In the genomic region with DNA sequence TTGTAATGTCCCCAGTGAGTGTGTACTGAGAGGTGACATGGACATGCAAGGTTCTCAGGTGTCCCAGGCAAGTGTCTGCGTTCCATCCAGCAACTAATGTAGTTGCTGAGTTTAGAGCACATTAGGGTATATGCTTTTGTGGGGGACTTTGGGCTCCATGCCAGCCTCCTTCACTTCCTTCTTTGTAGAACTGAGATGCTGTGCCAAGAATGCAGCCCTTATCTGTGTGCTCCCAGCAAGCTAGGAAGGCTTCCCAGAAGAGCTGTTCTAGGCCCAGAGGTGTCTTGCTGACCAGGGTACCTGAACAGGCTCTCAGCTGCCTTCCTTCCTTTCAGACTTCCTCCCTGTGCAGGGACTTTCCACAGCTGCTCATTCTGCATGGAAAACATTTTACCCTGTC, we compare ENCODE assay signal across 11 mouse cellular contexts. TPM values are rescaled to one million over a fixed set of nuclear protein-coding genes. Genes with fewer than 3 reads are reported as not detected.
DNase-seq lines count a peak whose midpoint lies in the region; ATAC-seq and TF ChIP-seq lines count a peak whose summit lies in the region.
"Had no signal": no experiment of that assay in that cellular context is flagged by ENCODE, and none has a peak within 500 bp of the region (broad histone marks: within the 10 kb centered on the region; RNA-seq: fewer than 3 reads in every experiment).

No protein-coding gene starts in this region.

- no peaks in the 10 kb centered on the region for H3K27me3 ChIP-seq in heart, embryonic 15.5 days
- no peaks in the 10 kb centered on the region for H3K27me3 ChIP-seq in lung, embryonic 16.5 days (ENCODE audit: control insufficient read depth, insufficient read depth, low read depth, low read length)
- no peaks in the 10 kb centered on the region for H3K27me3 ChIP-seq in stomach, embryonic 15.5 days (replicated peaks)
- H3K27me3 ChIP-seq in midbrain, embryonic 16.5 days (ENCODE audit: control insufficient read depth, insufficient read depth, low read depth, low read length): no peaks in the 10 kb centered on the region
- H3K27me3 ChIP-seq: limb, embryonic 13.5 days had no signal

- TF ChIP-seq POLR2A in lung, adult 2 months (IDR thresholded peaks at IDR 0.05; ENCODE audit: borderline replicate concordance, extremely low read depth, low read depth, low read length): no peak

- H3K4me3 ChIP-seq in lung, adult 2 months (replicated peaks; ENCODE audit: extremely low read depth, low read depth, low read length): no peak overlapping the region
- no peak overlapping the region for H3K4me3 ChIP-seq in heart, embryonic 15.5 days
- H3K4me3 ChIP-seq in lung, embryonic 16.5 days (ENCODE audit: low read length): no peak overlapping the region
- H3K4me3 ChIP-seq in stomach, embryonic 15.5 days (replicated peaks): no peak overlapping the region
- H3K4me3 ChIP-seq in midbrain, embryonic 16.5 days (ENCODE audit: low read depth, low read length): no peak overlapping the region
- H3K4me3 ChIP-seq: limb, embryonic 13.5 days had no signal

- no peaks in the 10 kb centered on the region for H3K9me3 ChIP-seq in heart, embryonic 15.5 days (replicated peaks)
- H3K9me3 ChIP-seq in lung, embryonic 16.5 days (ENCODE audit: control insufficient read depth, low read length): no peaks in the 10 kb centered on the region
- no peaks in the 10 kb centered on the region for H3K9me3 ChIP-seq in stomach, embryonic 15.5 days
- H3K9me3 ChIP-seq in midbrain, embryonic 16.5 days (replicated peaks; ENCODE audit: control insufficient read depth, low read length, poor library complexity, severe bottlenecking): no peaks in the 10 kb centered on the region
- H3K9me3 ChIP-seq: limb, embryonic 13.5 days had no signal

- DNase-seq in lung, adult 18-20 months: peak; percentile 33 to 55
- no peak for DNase-seq in lung, adult 2 months
- DNase-seq in cerebellum, postnatal 4 days (ENCODE audit: low spot score in 2 of 2): no peak
- DNase-seq: cerebellum, adult 2 months; retina, postnatal 1 day; thymus, adult 18-20 months had no signal

- no peaks in the 10 kb centered on the region for H3K36me3 ChIP-seq in heart, embryonic 15.5 days
- no peaks in the 10 kb centered on the region for H3K36me3 ChIP-seq in lung, embryonic 16.5 days (ENCODE audit: control insufficient read depth, insufficient read depth, low read length)
- H3K36me3 ChIP-seq in stomach, embryonic 15.5 days: no peaks in the 10 kb centered on the region
- H3K36me3 ChIP-seq in midbrain, embryonic 16.5 days (ENCODE audit: control insufficient read depth, insufficient read depth, low read length): no peaks in the 10 kb centered on the region
- H3K36me3 ChIP-seq: limb, embryonic 13.5 days had no signal

- H3K27ac ChIP-seq in heart, embryonic 15.5 days: peak overlapping the region; percentile 80
- peak overlapping the region; percentile 83 for H3K27ac ChIP-seq in lung, embryonic 16.5 days (ENCODE audit: low read length)
- H3K27ac ChIP-seq in stomach, embryonic 15.5 days: peak overlapping the region; percentile 68
- no peak overlapping the region for H3K27ac ChIP-seq in midbrain, embryonic 16.5 days (ENCODE audit: low read length)
- H3K27ac ChIP-seq: limb, embryonic 13.5 days had no signal

- TF ChIP-seq CTCF in lung, adult 2 months (IDR thresholded peaks at IDR 0.05; ENCODE audit: insufficient read depth, low read length): no peak

- 44% methylated on average over 1 of the region's 1 CpGs for WGBS in lung, adult 2 months
- WGBS in heart, embryonic 15.5 days: 12% methylated on average over 1 of the region's 1 CpGs
- 23% methylated on average over 1 of the region's 1 CpGs for WGBS in lung, embryonic 16.5 days
- 64% methylated on average over 1 of the region's 1 CpGs for WGBS in stomach, embryonic 15.5 days
- 86% methylated on average over 1 of the region's 1 CpGs for WGBS in midbrain, embryonic 16.5 days

- peaks cover 20% of the 10 kb centered on the region for H3K4me1 ChIP-seq in lung, adult 2 months (ENCODE audit: control insufficient read depth, insufficient read depth, low read length)
- H3K4me1 ChIP-seq in heart, embryonic 15.5 days (replicated peaks): peaks cover 54% of the 10 kb centered on the region
- H3K4me1 ChIP-seq in lung, embryonic 16.5 days (replicated peaks; ENCODE audit: control insufficient read depth, insufficient read depth, low read length): peaks cover 36% of the 10 kb centered on the region
- H3K4me1 ChIP-seq in stomach, embryonic 15.5 days: peaks cover 25% of the 10 kb centered on the region
- peaks cover 9% of the 10 kb centered on the region; the same call in 1 of the 2 replicates for H3K4me1 ChIP-seq in midbrain, embryonic 16.5 days (ENCODE audit: control insufficient read depth, insufficient read depth, low read length)

- 0 out of 2 replicates have a peak overlapping the region, but pooled peaks have one; percentile 16 for H3K9ac ChIP-seq in heart, embryonic 15.5 days
- H3K9ac ChIP-seq in lung, embryonic 16.5 days (ENCODE audit: low read length): no peak overlapping the region
- H3K9ac ChIP-seq in stomach, embryonic 15.5 days: no peak overlapping the region
- H3K9ac ChIP-seq in midbrain, embryonic 16.5 days (ENCODE audit: low read depth, low read length): no peak overlapping the region
- H3K9ac ChIP-seq: limb, embryonic 13.5 days had no signal

- peak overlapping the region; percentile 32; the same call in 1 of the 2 replicates for H3K4me2 ChIP-seq in heart, embryonic 15.5 days
- H3K4me2 ChIP-seq in lung, embryonic 16.5 days (ENCODE audit: low read depth, low read length): peak overlapping the region; percentile 4; the same call in 1 of the 2 replicates
- no peak overlapping the region for H3K4me2 ChIP-seq in stomach, embryonic 15.5 days
- no peak overlapping the region for H3K4me2 ChIP-seq in midbrain, embryonic 16.5 days (ENCODE audit: low read length)
- H3K4me2 ChIP-seq: limb, embryonic 13.5 days had no signal

- ATAC-seq in heart, embryonic 15.5 days (replicated peaks; ENCODE audit: insufficient number of reproducible peaks, insufficient read depth, low FRiP score, low read depth): peak; percentile 54; the same call in 1 of the 2 replicates
- ATAC-seq in lung, embryonic 16.5 days (ENCODE audit: low read depth): peak; percentile 62
- no peak for ATAC-seq in stomach, embryonic 15.5 days (ENCODE audit: insufficient read depth, low FRiP score, low read depth)
- no peak for ATAC-seq in midbrain, embryonic 16.5 days

RNA-seq across cellular contexts. Expression of gene Arntl, which starts 33.2 kb away (rescaled TPM):
- 4.6 and 15.8 TPM in 2 replicates for polyA plus RNA-seq in lung, adult 2 months (2012; rRNA removed)
- polyA plus RNA-seq in heart, embryonic 15.5 days (2015; fragmentation: Nextera tagmentation; extraction: Ambion mirVana): 8.5 and 9.6 TPM in 2 replicates
- 12.6 and 13.5 TPM in 2 replicates for polyA plus RNA-seq in lung, embryonic 16.5 days (2015; fragmentation: Nextera tagmentation; extraction: Ambion mirVana)
- 10.7 and 11.3 TPM in 2 replicates for polyA plus RNA-seq in stomach, embryonic 15.5 days (2015; fragmentation: Nextera tagmentation; extraction: Ambion mirVana)
- polyA plus RNA-seq in midbrain, embryonic 16.5 days (2015; fragmentation: Nextera tagmentation; extraction: Ambion mirVana): 21.0 and 22.8 TPM in 2 replicates

Comparison
In these comparisons a context has a peak if more than half of its experiments do, and no peak if none do; other contexts are left out.
1. DNase-seq: peak in lung, adult 18-20 months (2 of 2); none in lung, adult 2 months (single experiment) and cerebellum, postnatal 4 days (0 of 2).
2. ATAC-seq: peak in heart, embryonic 15.5 days (single experiment) and lung, embryonic 16.5 days (single experiment); none in stomach, embryonic 15.5 days (single experiment) and midbrain, embryonic 16.5 days (single experiment).
3. H3K4me2 ChIP-seq: peak in heart, embryonic 15.5 days (single experiment) and lung, embryonic 16.5 days (single experiment); none in stomach, embryonic 15.5 days (single experiment) and midbrain, embryonic 16.5 days (single experiment).